16 mouse cellular contexts compared by ENCODE assay signal in the genomic region with DNA sequence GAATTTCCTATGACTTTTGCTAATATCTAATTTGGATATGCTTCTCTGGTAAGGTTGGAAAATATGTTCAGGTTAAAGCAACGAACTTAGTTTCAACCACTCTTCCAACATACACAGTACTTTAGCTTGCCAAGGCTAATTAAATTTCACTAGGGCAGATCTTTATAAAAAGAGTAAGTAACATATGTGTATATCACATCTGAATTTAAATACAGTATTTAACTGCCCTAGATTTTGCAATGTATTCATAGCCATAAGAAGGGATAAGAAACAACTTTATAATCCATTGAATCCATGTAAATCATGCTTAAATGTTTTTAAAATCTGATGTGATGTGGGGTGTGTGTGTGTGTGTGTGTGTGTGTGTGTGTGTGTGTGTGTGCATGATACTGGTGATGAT.
"Had no signal": no experiment of that assay in that cellular context is flagged by ENCODE, and none has a peak within 500 bp of the region (broad histone marks: within the 10 kb centered on the region; RNA-seq: fewer than 3 reads in every experiment).

No protein-coding gene starts in this region.

- H3K4me3 ChIP-seq: neural tube, embryonic 13.5 days; neural tube, embryonic 15.5 days; stomach, embryonic 15.5 days had no signal

- H3K9me3 ChIP-seq: neural tube, embryonic 13.5 days; neural tube, embryonic 15.5 days; stomach, embryonic 15.5 days had no signal

- H3K9ac ChIP-seq: neural tube, embryonic 13.5 days; neural tube, embryonic 15.5 days; stomach, embryonic 15.5 days had no signal

- H3K27ac ChIP-seq: neural tube, embryonic 13.5 days; neural tube, embryonic 15.5 days; stomach, embryonic 15.5 days; stomach, postnatal 0 days had no signal

- H3K27me3 ChIP-seq: neural tube, embryonic 13.5 days; neural tube, embryonic 15.5 days; stomach, embryonic 15.5 days had no signal

- DNase-seq: retina, postnatal 1 day; right cerebral cortex, adult 18-20 months; right cerebral cortex, postnatal 14 days; right cerebral cortex, postnatal 25 days; right cerebral cortex, postnatal 4 days; spleen, adult 18-20 months; thymus, adult 18-20 months; thymus, adult 2 months; thymus, postnatal 14 days; thymus, postnatal 25 days; thymus, postnatal 36 days; thymus, postnatal 4 days had no signal

- H3K36me3 ChIP-seq: neural tube, embryonic 13.5 days; neural tube, embryonic 15.5 days; stomach, embryonic 15.5 days had no signal

- H3K4me1 ChIP-seq: neural tube, embryonic 13.5 days; neural tube, embryonic 15.5 days; stomach, embryonic 15.5 days had no signal

- H3K4me2 ChIP-seq: neural tube, embryonic 13.5 days; neural tube, embryonic 15.5 days; stomach, embryonic 15.5 days had no signal
